Mouse (Mus musculus) kidney, postnatal 14 days (tissue): ENCODE data around the gene Nup205.
A peak's percentile ranks its signal among the peaks of the same experiment; 100 is the strongest.

Experiments used
- DNase-seq: peaks from one replicate; pipeline ENCODE4 v3.0.0; 2022; ENCODE audit warnings: mixed read lengths

The Nup205 gene

GRCm38 (mm10) chr6:35251807-35252476 lies 74.7 kb downstream of the Nup205 start:
- DNase-seq, result no peak

- DNase-seq, result peak; percentile 93
Observed at GRCm38 (mm10) chr6:35252477-35253346, 75.5 kb downstream of the Nup205 start.

GRCm38 (mm10) chr6:35253474-35253873 lies 76.3 kb downstream of the Nup205 start:
- no peak for DNase-seq

GRCm38 (mm10) chr6:35254136-35254904 lies 77.1 kb downstream of the Nup205 start:
- DNase-seq, result no peak

- DNase-seq, result no peak
Observed at GRCm38 (mm10) chr6:35255017-35255416, 77.8 kb downstream of the Nup205 start.

GRCm38 (mm10) chr6:35256691-35257090 lies 79.5 kb downstream of the Nup205 start:
- peak; percentile 63 for DNase-seq

- no peak for DNase-seq
Observed at GRCm38 (mm10) chr6:35257626-35258190, 80.5 kb downstream of the Nup205 start.

GRCm38 (mm10) chr6:35258922-35259321 lies 81.7 kb downstream of the Nup205 start:
- DNase-seq, result no peak

- no peak for DNase-seq
Observed at GRCm38 (mm10) chr6:35259526-35259925, 82.3 kb downstream of the Nup205 start.

- DNase-seq, result no peak
Observed at GRCm38 (mm10) chr6:35260531-35260930, 83.3 kb downstream of the Nup205 start.

GRCm38 (mm10) chr6:35265580-35266278 lies 88.5 kb downstream of the Nup205 start:
- no peak for DNase-seq

GRCm38 (mm10) chr6:35268711-35269110 lies 91.5 kb downstream of the Nup205 start:
- DNase-seq, result no peak

- DNase-seq, result no peak
Observed at GRCm38 (mm10) chr6:35269643-35270042, 92.4 kb downstream of the Nup205 start.

- DNase-seq, result no peak
Observed at GRCm38 (mm10) chr6:35271094-35271855, 94.1 kb downstream of the Nup205 start.

GRCm38 (mm10) chr6:35271868-35272765 lies 94.9 kb downstream of the Nup205 start:
- DNase-seq, result peak; percentile 51

- peak; percentile 74 for DNase-seq
Observed at GRCm38 (mm10) chr6:35273391-35274082, 96.3 kb downstream of the Nup205 start.

- DNase-seq, result no peak
Observed at GRCm38 (mm10) chr6:35277903-35278587, 100.8 kb downstream of the Nup205 start.

- peak; percentile 42 for DNase-seq
Observed at GRCm38 (mm10) chr6:35279306-35279705, 102.1 kb downstream of the Nup205 start.

- DNase-seq, result peak; percentile 72
Observed at GRCm38 (mm10) chr6:35288114-35288761, 111.0 kb downstream of the Nup205 start.
